Comparison of ENCODE assay signal across 9 mouse cellular contexts in the genomic region with DNA sequence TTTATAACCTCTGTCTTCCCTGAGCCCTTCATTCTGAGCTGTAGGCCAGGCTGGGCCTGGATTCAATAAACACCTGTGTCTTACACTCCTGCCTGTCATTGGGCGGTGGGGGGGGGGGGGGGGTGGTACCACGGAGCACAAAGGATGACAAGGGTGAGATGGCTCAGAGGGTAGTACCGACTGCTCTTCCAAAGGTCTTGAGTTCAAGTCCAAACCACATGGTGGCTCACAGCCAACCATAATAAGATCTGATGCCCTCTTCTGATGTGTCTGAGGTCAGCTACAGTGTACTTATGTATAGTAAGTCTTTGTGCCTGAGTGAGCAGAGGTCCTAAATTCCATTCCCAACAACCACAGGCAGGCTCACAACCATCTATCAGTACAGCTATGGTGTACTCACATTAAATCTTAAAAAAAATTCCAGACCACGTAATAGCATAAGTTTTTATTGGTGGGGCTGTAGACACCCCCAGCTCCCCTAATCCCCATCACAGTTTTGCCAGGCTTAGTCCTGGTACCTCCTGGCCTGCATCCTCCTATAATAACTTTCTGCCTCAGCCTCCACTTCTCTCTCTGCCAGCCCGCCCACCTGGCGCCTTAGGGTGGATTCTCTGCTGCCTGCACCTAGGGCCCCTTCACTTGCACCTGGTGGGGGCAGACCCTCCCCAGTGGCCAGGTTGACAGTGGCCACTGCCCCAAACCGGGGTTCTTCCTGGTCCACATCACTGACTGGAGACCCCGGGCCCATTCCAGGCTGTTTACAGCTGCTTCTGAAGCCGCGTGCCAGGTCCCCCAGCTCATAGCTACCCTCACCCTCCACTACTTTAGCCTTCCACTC. TPM values are rescaled to one million over a fixed set of nuclear protein-coding genes. Genes with fewer than 3 reads are reported as not detected.
DNase-seq lines count a peak whose midpoint lies in the region; ATAC-seq lines count a peak whose summit lies in the region.
"Had no signal": no experiment of that assay in that cellular context is flagged by ENCODE, and none has a peak within 500 bp of the region (broad histone marks: within the 10 kb centered on the region; RNA-seq: fewer than 3 reads in every experiment).

No protein-coding gene starts in this region.

- H3K27ac ChIP-seq in heart, embryonic 11.5 days (ENCODE audit: low read depth, low read length) = no peak overlapping the region
- H3K27ac ChIP-seq in hindbrain, embryonic 14.5 days = 0 out of 2 replicates have a peak overlapping the region, but pooled peaks have one; percentile 26
- peak overlapping the region; percentile 63 for H3K27ac ChIP-seq in midbrain, embryonic 12.5 days (replicated peaks)

- H3K36me3 ChIP-seq in heart, embryonic 11.5 days (ENCODE audit: control insufficient read depth, insufficient read depth, low read length) = peaks cover 36% of the 10 kb centered on the region
- H3K36me3 ChIP-seq in hindbrain, embryonic 14.5 days (replicated peaks; ENCODE audit: control insufficient read depth, insufficient read depth) = peaks cover 96% of the 10 kb centered on the region
- H3K36me3 ChIP-seq in midbrain, embryonic 12.5 days = peaks cover 86% of the 10 kb centered on the region

- H3K9ac ChIP-seq in heart, embryonic 11.5 days (ENCODE audit: low read depth, low read length) = no peak overlapping the region
- H3K9ac ChIP-seq in hindbrain, embryonic 14.5 days = no peak overlapping the region
- no peak overlapping the region for H3K9ac ChIP-seq in midbrain, embryonic 12.5 days (replicated peaks)

- 47% methylated on average over 10 of the region's 10 CpGs for WGBS in heart, embryonic 11.5 days (ENCODE audit: insufficient replicate concordance)
- WGBS in hindbrain, embryonic 14.5 days = 60% methylated on average over 10 of the region's 10 CpGs
- WGBS in midbrain, embryonic 12.5 days = 61% methylated on average over 10 of the region's 10 CpGs

- no peak overlapping the region for H3K4me3 ChIP-seq in heart, embryonic 11.5 days (ENCODE audit: low read depth, low read length)
- H3K4me3 ChIP-seq in hindbrain, embryonic 14.5 days (replicated peaks; ENCODE audit: low read length) = no peak overlapping the region
- H3K4me3 ChIP-seq in midbrain, embryonic 12.5 days = no peak overlapping the region

- H3K27me3 ChIP-seq in heart, embryonic 11.5 days (ENCODE audit: control insufficient read depth, insufficient read depth, low read length) = no peaks in the 10 kb centered on the region
- H3K27me3 ChIP-seq in hindbrain, embryonic 14.5 days (ENCODE audit: control insufficient read depth, insufficient read depth, low read length) = no peaks in the 10 kb centered on the region
- no peaks in the 10 kb centered on the region for H3K27me3 ChIP-seq in midbrain, embryonic 12.5 days

- DNase-seq in heart, adult 8-10 months (ENCODE audit: low spot score) = no peak
- DNase-seq in R1 (ENCODE audit: low read depth, low spot score) (peak; percentile 53), MN1 (ENCODE audit: low spot score) (no peak)
- DNase-seq in hindbrain, embryonic 14.5 days (ENCODE audit: low spot score) = no peak
- no peak for DNase-seq in gastrocnemius, postnatal 25 days
- DNase-seq in right cerebral cortex, postnatal 10 days (ENCODE audit: low spot score in 2 of 2) = no peak
- DNase-seq: right cerebral cortex, adult 18-20 months had no signal

- ATAC-seq in heart, embryonic 11.5 days (replicated peaks; ENCODE audit: insufficient number of reproducible peaks, low FRiP score, low TSS enrichment) = 0 out of 2 replicates have a peak, but pooled peaks have one; percentile 6
- 0 out of 2 replicates have a peak, but pooled peaks have one; percentile 4 for ATAC-seq in hindbrain, embryonic 14.5 days (ENCODE audit: low FRiP score)
- peak; percentile 45 for ATAC-seq in midbrain, embryonic 12.5 days (ENCODE audit: low FRiP score, low read depth)

- no peak overlapping the region for H3K4me2 ChIP-seq in heart, embryonic 11.5 days
- no peak overlapping the region for H3K4me2 ChIP-seq in hindbrain, embryonic 14.5 days (replicated peaks)
- H3K4me2 ChIP-seq in midbrain, embryonic 12.5 days (replicated peaks) = no peak overlapping the region

- H3K4me1 ChIP-seq in heart, embryonic 11.5 days (ENCODE audit: control insufficient read depth, insufficient read depth, low read length) = no peaks in the 10 kb centered on the region
- H3K4me1 ChIP-seq in hindbrain, embryonic 14.5 days (replicated peaks; ENCODE audit: control insufficient read depth, insufficient read depth, low read length) = peaks cover 9% of the 10 kb centered on the region
- peaks cover 13% of the 10 kb centered on the region; the same call in 1 of the 2 replicates for H3K4me1 ChIP-seq in midbrain, embryonic 12.5 days

- no peaks in the 10 kb centered on the region for H3K9me3 ChIP-seq in heart, embryonic 11.5 days (replicated peaks; ENCODE audit: control insufficient read depth, low read length)
- no peaks in the 10 kb centered on the region for H3K9me3 ChIP-seq in hindbrain, embryonic 14.5 days (ENCODE audit: control insufficient read depth, low read length)
- no peaks in the 10 kb centered on the region for H3K9me3 ChIP-seq in midbrain, embryonic 12.5 days

RNA-seq across cellular contexts. Expression of gene Prtn3, which starts 9.7 kb away (rescaled TPM):
- polyA plus RNA-seq in heart, embryonic 11.5 days (2014; fragmentation: Nextera tagmentation; extraction: Ambion mirVana) = 2.5 and 3.9 TPM in 2 replicates
- total RNA-seq in heart, adult 8-10 months (2022) = 1 to 10 TPM in 1 of 4 experiments, not detected in 3; 2.4 TPM
- 10.1 and 12.8 TPM in 2 replicates for polyA plus RNA-seq in hindbrain, embryonic 14.5 days (2014; fragmentation: Nextera tagmentation; extraction: Ambion mirVana)
- polyA plus RNA-seq in midbrain, embryonic 12.5 days (2016; fragmentation: Nextera tagmentation; extraction: Ambion mirVana) = 14.3 and 16.7 TPM in 2 replicates
- total RNA-seq in gastrocnemius, postnatal 25 days (2021) = under 1 TPM in 1 of 2 experiments, not detected in 1; 0.35 TPM

RNA-seq across cellular contexts. Expression of gene Plppr3, which starts 9.9 kb away (rescaled TPM):
- 14.1 and 14.3 TPM in 2 replicates for polyA plus RNA-seq in heart, embryonic 11.5 days (2014; fragmentation: Nextera tagmentation; extraction: Ambion mirVana)
- under 1 TPM in 3 of 4 experiments, not detected in 1; 0.19 to 0.41 (median 0.29) TPM for total RNA-seq in heart, adult 8-10 months (2022)
- 288 and 294 TPM in 2 replicates for polyA plus RNA-seq in hindbrain, embryonic 14.5 days (2014; fragmentation: Nextera tagmentation; extraction: Ambion mirVana)
- 296 and 302 TPM in 2 replicates for polyA plus RNA-seq in midbrain, embryonic 12.5 days (2016; fragmentation: Nextera tagmentation; extraction: Ambion mirVana)
- total RNA-seq in gastrocnemius, postnatal 25 days (2021) = under 1 TPM; 0.13 to 0.27 TPM

RNA-seq across cellular contexts. Expression of gene Ptbp1, which starts 10.3 kb away (rescaled TPM):
- polyA plus RNA-seq in heart, embryonic 11.5 days (2014; fragmentation: Nextera tagmentation; extraction: Ambion mirVana) = 112 TPM in 2 replicates
- 10 to 100 TPM; 45.4 to 57.7 (median 49.9) TPM for total RNA-seq in heart, adult 8-10 months (2022)
- 59.5 and 62.6 TPM in 2 replicates for polyA plus RNA-seq in hindbrain, embryonic 14.5 days (2014; fragmentation: Nextera tagmentation; extraction: Ambion mirVana)
- polyA plus RNA-seq in midbrain, embryonic 12.5 days (2016; fragmentation: Nextera tagmentation; extraction: Ambion mirVana) = 202 TPM in 2 replicates
- 10 to 100 TPM; 26.8 to 27.1 TPM for total RNA-seq in gastrocnemius, postnatal 25 days (2021)

RNA-seq across cellular contexts. Expression of gene Elane, which starts 21.5 kb away (rescaled TPM):
- polyA plus RNA-seq in heart, embryonic 11.5 days (2014; fragmentation: Nextera tagmentation; extraction: Ambion mirVana) = 0.31 and 0.49 TPM in 2 replicates
- total RNA-seq in heart, adult 8-10 months (2022) = under 1 TPM in 1 of 4 experiments, not detected in 3; 0.57 TPM
- polyA plus RNA-seq in hindbrain, embryonic 14.5 days (2014; fragmentation: Nextera tagmentation; extraction: Ambion mirVana) = 0.47 TPM in 1 of 2 replicates, not detected in the other
- polyA plus RNA-seq in midbrain, embryonic 12.5 days (2016; fragmentation: Nextera tagmentation; extraction: Ambion mirVana) = not detected in 2 replicates
- total RNA-seq in gastrocnemius, postnatal 25 days (2021) = not detected

RNA-seq across cellular contexts. Expression of gene Cfd, which starts 26.1 kb away (rescaled TPM):
- polyA plus RNA-seq in heart, embryonic 11.5 days (2014; fragmentation: Nextera tagmentation; extraction: Ambion mirVana) = not detected in 2 replicates
- total RNA-seq in heart, adult 8-10 months (2022) = 10 to 100 TPM; 12.7 to 46.8 (median 17.8) TPM
- polyA plus RNA-seq in hindbrain, embryonic 14.5 days (2014; fragmentation: Nextera tagmentation; extraction: Ambion mirVana) = not detected in 2 replicates
- not detected in 2 replicates for polyA plus RNA-seq in midbrain, embryonic 12.5 days (2016; fragmentation: Nextera tagmentation; extraction: Ambion mirVana)
- total RNA-seq in gastrocnemius, postnatal 25 days (2021) = 100 to 1,000 TPM in 1 of 2 experiments, 10 to 100 TPM in 1; 12.5 to 381 TPM

Comparison
In these comparisons a context has a peak if more than half of its experiments do, and no peak if none do; other contexts are left out.
1. RNA of gene Plppr3, which starts 9.9 kb away (polyA plus RNA-seq): 296 to 302 TPM in midbrain, embryonic 12.5 days and 288 to 294 TPM in hindbrain, embryonic 14.5 days; 14.1 to 14.3 TPM in heart, embryonic 11.5 days; every median in the first group is over 10 times any median in the second.
2. Peak in every context shown above with its lines, with median percentiles within 50 percentile points of each other: ATAC-seq.